Mouse (Mus musculus) cerebellum, adult 11 months (tissue): Measurements from ENCODE around the gene Slc22a14.
"Not testable (repeated sequence)": the region's sequence is repeated elsewhere in the genome, so short reads cannot be mapped to it uniquely, and the experiment has no call there.

Source experiments
- DNase-seq: peaks from one replicate; pipeline ENCODE4 v3.0.0; 2022

The Slc22a14 gene

DNA sequence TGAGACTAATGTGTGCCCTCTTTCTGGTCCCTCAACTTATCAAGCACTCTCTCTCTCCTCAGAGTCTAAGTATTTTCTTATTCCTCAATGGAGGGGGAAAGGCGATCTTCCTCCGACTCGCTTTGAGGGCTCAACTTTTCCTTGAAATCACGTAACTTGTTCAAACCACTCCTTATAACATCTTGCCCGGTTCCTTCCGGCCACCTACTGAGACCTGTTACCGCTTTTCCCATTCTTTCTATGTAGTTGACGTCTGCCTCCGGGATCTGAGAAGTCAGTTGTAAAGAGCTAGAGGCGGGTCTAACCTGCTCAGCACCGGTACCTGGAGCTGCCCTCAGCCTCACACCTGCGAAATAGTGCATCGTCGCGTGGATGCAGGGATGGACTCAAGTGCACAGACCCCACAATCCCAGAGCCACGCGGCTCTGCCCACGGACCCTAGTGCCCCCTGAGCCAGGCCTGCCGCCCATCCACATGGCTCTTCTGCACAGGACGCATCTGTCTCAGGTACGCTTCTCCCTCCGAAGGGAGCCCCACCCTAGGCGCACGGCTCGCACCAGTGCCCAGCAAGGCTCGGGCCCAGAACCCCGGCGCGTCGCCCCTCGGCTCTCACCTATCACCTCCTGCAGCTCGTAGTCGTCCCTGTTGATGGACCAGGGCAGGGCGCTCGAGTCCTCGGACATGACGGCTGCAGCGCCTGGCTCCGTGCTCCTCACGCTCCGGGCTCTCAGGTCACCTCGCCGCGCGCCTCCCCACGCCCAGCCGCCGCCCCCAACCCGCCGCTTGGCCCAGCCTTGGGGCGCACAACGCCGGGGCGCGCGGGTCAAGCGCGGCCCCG lies 43.7 kb downstream of the Slc22a14 start:
- no peak for DNase-seq

DNA sequence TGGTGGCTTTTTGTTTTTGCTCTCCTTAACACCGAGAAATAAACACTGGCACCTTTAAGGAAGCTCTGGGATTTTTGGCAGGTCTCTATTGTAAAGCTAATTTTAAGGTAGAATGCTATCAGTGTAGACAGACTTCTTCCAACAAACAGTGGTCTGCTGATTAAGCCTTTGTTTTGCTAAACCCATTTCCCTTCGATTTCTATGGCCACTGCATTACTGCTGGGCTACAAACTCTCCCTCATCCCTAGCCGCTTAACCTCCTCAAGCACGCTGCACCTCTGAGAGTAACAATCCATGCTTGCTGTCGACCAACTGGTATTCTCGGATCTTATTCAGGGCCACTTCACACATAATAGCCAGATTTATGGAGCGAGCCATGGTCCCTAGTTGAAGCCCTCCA lies 44.4 kb downstream of the Slc22a14 start:
- no peak for DNase-seq

DNA sequence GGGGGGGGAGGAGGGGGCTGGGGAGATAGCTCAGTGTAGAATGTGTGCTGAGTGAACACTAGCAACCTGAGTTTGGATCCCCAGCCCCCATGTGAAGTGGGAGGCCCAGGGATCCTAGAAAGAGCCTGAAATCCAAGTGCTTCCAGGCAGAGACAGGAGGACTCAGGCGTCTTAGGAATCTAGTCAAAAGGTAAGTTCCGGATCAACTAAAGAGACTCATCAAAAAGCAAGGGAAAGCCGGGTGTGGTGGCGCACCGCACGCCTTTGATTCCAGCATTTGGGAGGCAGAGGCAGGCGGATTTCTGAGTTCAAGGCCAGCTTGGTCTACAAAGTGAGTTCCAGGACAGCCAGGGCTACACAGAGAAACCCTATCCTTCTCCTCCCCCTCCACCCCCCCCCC lies 44.9 kb downstream of the Slc22a14 start:
- no peak for DNase-seq

DNA sequence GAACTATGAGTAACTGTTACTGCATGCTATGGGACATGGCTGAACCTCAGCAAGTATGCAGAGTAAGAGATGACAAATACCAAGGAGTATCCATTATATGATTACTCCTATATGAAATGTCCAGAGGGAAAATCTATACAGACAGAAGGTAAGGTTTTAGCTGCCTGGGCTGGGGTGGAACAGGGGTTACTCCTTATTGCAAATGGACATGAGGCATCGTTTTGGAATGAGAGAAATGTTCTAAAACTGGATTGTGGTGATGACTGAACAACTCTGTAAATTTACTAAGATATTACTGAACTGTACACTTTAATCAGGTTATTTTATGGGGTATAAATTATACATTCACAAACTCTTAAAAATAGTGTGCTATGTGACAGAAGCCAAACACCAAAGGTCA lies 46.5 kb downstream of the Slc22a14 start:
- no peak for DNase-seq

DNA sequence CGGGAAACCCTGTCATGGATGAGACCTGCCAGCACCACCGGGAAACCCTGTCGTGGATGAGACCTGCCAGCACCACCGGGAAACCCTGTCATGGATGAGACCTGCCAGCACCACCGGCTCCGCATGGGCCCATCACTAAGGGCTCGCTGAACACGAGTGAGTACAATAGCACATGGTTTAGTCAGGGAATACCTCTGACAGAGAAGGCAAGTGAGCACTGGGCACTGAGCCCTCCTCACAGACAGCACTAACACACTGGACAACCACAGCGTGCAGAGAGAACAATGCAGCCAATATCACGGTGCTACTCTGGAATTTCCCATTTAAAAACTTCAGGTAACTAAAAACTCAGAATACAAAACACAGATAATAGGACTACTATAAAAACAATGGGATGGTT lies 52.3 kb downstream of the Slc22a14 start:
- no peak for DNase-seq

DNA sequence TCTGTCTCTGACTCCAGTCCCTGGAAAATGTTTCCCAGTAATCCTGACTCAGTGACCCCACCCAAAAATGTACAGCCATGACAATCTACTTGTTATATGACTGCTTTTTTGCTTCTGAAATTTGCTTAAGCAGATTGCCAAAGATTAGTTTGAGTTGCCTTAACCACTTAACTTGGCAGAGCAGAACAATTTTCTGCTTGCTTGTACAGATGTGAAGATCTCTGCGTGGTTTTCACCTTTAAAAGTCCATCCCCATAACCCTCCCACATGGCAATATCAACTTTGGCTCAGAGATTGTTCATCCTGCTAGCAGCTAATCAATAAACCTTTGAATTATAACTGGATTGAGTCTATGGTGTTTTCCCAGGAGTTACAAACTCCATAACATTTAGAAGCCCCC lies 56.3 kb downstream of the Slc22a14 start:
- DNase-seq, result no peak

DNA sequence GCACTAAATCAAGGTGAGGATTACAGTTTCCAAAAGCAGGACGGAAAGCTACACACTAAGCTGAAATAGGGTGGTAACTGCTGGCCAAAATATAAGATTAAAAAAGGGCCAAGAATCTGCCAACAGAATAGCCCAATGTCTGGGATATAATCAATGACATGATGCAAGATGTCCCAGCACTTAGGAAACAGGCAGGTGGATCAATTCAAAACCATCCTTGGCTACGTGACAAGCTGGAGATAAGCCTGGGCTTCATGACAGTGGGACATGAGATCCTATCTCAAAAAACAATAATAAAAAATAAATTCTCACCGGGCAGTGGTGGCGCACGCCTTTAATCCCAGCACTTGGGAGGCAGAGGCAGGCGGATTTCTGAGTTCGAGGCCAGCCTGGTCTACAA lies 59.5 kb downstream of the Slc22a14 start:
- no peak for DNase-seq

DNA sequence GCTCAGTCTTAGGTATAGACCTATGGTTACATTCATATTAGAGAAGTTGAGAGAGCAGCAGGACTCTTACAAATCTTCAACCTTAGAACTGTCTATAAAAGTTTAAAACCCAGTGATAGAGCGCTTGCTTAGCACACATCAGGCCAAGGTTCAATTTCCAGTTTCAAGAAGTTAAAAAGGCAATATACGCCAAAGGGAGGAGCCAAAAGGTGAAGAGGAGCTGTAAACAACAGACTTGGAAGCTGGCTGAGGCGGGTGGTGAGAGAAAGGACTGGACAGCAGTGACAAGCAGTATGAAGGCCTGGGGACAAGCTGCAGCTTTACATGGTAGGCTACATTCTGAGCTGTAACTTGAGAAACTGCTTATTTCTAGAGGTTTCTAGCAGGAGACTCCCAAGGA lies 66.8 kb downstream of the Slc22a14 start:
- no peak for DNase-seq

DNA sequence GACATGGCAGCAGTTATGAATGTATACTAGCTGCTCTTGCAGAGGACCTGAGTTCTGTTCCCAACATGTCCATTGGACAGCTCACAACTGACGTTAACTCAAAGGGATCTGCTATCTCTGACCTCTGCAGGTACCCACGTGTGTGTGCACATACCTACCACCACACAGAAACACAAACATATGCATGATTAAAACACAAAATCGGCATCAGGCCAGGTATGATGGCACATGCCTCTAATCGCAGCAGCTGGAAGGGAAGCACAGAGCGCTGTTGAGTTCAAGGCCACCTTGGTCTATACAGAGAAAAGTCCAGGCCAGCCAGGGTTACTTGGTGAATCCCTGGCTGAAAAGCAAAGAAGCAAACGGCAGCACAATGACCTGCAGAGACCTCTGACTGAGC lies 67.7 kb downstream of the Slc22a14 start:
- DNase-seq, result no peak

DNA sequence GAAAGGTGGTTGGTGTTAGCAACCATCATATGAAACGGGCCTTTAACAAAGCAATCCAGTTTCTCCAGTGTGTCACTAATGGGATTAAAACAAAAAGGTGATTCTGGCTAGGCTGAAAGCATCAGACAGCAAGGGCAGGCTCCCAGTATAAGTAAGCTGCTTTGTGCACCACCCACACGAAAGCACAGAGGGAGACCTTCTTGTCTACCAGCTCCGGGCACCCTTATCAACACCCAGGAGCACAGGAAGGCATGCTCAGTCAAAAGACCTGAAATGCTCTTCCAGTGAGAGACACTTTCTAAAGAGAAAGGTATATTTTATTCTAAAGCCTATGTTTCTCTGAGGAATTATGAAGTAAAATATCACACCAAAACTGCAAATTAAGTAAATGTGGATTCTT lies 74.6 kb downstream of the Slc22a14 start:
- DNase-seq, result no peak

DNA sequence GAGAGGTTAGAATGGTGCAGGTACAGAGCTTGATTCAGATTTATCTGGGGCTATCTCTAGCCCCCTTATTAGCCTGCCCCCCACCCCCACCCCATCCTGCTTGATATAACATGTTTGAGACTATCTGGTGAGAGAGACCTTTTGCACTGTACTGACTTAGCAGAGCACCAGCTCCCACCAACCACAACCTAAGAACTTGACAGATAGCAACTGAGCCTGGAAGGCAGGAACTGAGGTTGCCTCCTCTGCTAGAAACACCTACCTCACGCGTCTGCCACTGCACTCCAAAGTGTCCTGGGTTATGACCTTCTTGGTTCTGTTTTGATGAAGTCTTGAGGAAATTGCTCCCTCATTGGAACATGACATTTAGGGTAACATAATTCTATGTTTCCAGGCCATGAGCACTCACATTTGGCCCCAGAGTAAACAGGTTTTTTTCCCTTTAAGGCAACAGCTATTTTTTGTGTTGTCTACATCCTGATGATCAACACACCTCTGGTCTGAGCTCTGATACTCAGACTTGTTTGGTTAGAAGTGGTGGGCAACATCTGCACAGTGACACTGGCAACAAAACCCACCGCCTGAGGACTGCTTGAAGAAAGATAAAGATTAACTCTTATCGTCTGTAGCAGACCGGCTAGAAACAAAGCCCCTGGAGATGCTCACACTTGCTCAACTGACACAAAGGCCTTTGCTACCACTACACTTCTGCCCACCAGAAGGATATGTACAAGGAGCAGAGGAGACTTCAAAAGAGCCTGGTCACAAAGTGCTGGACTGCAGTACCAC lies 84.3 kb downstream of the Slc22a14 start:
- no peak for DNase-seq

DNA sequence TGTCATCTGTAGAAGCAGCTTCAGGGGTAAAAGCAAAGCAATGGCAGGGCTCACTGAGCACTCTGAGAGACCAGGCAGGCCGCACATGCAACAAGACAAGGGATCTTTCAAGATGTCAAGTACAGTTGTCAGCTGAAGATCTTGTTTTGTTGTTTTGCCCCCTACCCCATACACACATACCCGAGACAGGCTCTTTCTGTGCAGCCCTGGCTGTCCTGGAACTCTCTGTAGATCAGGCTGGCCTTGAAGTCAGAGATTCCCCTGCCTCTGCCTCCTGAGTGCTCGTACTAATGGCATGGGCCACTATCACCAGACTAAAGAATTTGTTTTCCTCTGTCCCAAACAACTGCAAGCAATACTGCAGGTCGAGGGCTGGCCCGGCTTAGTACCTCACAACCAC lies 87.3 kb downstream of the Slc22a14 start:
- no peak for DNase-seq

DNA sequence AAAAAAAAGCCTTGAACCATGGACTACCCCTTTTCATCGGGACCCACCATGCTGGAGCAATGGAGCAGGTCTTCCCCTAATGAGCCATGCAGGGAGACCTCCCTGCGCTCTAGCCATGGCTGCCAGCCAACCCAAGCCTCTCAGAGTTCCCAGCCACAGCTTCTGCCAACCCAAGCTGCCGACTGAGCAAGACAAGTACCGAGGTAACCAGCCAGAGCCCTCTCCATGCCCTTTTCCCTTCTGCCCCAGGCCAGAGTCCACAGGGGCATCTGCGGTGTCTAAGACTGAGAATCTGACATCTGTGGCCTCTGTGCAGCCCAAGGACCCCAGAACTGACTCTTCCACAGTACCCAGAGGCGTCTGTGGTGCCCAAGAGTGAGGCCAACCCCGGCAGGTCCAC lies 89.0 kb downstream of the Slc22a14 start:
- DNase-seq, result peak; percentile 30

DNA sequence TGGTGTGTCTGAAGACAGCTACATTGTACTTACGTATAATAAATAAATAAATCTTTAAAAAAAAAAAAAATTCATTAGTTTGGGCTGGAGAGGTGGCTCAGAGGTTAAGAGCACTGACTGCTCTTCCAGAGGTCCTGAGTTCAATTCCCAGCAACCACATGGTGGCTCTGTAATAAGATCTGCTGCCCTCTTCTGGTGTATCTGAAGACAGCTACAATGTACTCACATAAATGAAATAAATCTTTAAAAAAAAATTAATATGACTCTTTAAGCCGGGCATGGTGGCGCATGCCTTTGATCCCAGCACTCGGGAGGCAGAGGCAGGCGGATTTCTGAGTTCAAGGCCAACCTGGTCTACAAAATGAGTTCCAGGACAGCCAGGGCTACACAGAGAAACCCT lies 90.5 kb downstream of the Slc22a14 start:
- DNase-seq, result not testable (repeated sequence)

DNA sequence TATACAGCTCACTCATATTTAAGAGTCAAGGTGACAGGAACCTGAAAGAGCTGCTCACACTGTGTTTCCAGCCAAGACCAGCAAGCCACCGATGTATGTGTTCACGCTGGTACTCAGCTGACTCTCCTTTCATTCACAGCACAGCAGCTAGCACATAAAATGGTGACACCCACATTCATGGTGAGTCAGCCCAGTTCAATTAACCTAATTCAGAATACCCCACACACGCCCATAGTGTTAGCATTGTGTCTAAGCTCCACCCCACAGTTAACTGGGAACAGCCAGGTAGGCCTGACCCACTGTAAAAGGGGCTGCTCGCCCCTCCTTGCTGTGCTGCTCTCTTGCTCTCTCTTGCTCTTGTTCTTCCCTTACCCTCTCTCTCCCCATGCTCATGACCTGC lies 93.9 kb downstream of the Slc22a14 start:
- DNase-seq, result no peak

DNA sequence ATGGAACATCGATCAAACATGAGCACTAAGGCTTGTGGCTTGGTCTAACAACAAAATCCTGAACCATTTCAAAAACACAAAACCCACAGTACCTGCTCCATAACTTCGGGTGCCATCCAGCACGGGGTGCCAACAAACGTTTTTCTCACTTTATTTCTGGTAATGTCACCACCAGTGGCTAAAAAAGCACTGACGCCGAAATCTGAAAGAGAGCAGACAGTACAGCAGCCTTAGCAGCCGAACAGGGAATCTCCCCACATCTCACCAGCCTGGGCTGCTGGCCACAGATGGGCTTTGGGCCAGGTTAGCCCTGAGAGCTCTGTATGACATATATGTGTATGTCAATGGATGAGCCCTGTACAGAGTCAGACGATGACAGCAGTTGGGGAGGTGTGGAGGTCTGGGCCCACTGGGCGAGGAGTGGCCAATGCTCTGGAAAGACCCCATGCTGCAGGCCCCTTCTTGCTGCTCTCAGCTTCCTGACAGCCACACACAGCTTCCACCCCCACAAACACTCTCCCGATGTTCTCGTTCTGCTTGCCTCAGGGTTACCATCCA lies 96.7 kb downstream of the Slc22a14 start:
- no peak for DNase-seq

DNA sequence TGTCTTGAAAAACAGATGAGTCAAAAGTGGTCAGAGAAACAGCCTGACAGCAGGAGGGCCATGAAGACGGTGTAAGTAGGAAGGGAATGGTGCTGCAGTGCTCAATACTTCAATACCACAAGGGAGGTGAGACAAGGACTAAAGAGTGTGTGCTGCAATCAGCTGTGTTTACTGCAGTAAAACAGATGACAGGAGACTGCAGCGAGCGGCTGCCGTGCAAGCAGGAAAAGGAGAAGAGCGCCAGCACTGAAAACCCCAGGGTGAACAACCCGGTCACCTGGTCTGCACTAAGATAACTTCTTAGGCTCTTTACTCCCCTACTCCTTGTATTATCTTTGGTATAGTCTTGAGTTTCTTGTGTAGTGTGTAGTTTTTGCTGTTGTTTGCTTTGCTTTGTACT lies 97.2 kb downstream of the Slc22a14 start:
- DNase-seq, result no peak

DNA sequence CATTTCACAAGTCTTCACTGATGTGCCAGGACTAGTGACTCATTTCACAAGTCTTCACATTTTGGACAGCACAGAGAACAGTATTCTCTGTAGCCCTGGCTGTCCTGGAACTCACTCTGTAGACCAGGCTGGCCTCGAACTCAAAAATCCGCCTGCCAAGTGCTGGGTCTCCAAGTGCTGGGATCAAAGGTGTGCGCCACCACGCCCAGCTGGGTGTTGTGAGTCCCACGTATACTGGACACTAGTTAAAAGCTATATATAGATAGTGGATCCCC lies 99.3 kb downstream of the Slc22a14 start:
- DNase-seq, result not testable (repeated sequence)

DNA sequence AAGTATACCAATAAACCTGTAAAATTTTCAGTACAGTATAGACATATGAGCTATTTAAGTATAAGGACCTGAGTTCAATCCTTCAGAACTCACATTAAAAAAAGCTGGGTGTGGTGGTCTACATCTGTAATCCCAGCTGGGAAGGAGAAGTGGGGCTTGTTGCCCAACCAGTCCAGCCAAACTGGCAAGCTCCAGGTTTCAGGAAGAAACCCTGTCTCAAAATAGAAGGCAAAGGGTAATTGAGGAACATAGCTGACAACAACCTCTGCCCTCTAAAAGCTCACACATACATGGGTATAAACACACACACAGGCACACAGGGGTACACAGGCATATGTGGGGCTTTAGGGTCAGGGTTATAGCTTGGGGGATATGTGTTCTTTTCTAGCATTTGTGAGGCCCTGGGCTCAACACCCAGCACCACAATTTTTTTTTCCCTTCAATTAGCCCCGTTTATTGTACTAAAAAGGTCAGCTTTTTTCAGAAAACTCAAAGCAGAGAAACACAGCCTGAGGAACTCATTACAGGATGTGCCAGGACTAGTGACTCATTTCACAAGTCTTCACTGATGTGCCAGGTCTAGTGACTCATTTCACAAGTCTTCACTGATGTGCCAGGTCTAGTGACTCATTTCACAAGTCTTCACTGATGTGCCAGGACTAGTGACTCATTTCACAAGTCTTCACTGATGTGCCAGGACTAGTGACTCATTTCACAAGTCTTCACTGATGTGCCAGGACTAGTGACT lies 99.8 kb downstream of the Slc22a14 start:
- DNase-seq, result not testable (repeated sequence)

DNA sequence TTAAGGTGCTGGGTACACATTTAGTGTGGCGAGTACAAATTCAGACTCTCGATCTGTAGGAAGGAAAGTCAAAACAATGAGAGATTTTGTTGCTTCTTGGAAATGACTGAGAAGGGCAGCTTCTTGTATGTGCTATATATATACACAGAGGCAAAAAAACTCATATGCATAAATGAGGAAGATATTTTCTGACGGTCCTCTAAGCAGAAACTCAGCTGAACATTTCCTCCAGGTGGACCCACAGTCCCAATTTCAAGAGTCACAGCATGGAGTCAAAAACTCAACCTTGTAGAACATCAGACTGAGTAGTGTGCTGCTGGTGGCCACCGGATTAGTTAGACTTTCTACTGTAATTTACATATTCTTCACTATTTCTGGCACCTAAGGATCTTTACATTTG lies 102.3 kb downstream of the Slc22a14 start:
- no peak for DNase-seq

DNA sequence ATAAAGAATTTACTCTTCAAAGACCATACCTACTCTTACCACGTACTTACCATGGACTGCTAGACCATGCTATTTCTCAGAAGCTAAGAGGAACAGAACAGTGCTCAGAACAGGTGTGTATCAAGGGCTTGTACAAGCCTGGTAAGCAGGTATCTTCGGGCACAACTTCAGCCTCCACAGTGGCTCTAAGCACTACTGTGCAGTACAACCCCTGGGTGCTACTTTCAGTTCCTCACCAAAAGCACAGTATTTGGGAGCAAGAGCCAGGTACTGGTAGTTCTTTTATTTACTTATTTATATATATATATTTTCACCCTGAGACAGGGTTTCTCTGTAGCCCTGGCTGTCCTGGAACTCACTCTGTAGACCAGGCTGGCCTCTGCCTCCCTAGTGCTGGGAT lies 104.5 kb downstream of the Slc22a14 start:
- no peak for DNase-seq

DNA sequence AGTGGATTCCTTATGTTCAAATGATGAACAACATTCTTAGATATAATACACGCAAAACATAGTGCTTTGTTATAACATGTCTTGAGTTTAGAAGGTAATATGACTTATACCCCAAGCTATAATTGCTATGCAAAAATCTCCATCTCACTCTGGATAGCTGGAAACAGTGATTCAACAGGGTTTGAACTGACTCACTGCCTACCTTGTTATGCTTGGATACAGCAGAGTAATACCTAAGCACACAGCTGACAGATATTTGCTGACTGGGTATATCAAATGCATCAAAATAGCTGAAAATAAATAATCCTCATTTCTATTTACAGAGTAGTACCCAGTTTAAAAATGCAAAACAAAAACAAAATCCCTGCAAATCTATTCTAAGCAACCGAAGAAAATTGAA lies 106.6 kb downstream of the Slc22a14 start:
- no peak for DNase-seq

DNA sequence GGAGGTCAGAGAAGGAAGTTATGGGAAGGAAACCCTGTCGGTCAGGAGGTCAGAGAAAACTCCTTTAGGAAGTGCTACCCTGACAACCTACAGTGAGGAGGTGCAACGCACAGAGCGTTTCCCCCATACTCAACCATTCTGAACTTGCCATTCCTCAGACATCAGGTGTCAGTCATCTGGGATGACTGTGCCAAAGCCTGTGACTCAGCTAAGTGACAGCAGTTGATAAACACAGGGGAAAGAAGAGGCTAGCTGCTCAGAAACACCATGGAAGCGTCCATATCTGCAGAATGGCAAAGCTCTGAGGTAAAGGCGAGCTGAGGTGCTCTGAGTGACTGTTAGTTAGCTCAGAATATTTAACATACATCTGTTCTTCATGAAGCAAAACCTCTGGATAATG lies 107.2 kb downstream of the Slc22a14 start:
- no peak for DNase-seq

DNA sequence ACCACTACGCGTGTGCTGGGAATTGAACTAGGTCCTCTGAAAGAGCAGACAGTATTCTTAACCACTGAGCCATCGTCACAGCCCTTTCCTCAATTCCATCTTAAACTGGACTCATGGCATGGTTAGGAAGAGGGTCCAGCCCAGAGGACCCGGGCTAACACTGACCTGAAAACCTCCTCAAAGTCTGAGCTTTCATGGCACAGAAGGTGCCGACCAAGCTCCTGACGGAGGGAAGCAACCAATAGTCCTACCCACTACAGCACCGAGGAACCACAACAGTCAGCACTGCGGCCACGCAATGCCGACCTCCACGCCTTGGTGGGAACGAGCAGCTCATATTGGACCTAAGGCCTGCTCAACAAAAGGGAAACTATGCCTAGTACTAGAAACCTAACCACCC lies 109.2 kb downstream of the Slc22a14 start:
- DNase-seq, result no peak
